Mouse (Mus musculus) ES-E14 (cell line): Measurements from ENCODE around the gene Cdk1. TPM values are rescaled to one million over a fixed set of nuclear protein-coding genes. Genes with fewer than 3 reads are reported as not detected.
"Not testable (repeated sequence)": the region's sequence is repeated elsewhere in the genome, so short reads cannot be mapped to it uniquely, and the experiment has no call there.

ENCODE experiments used
- DNase-seq: peaks from one replicate; pipeline ENCODE4 v3.0.0-alpha.2; 2013; ENCODE audit warnings: low read depth, low spot score
- H3K27ac ChIP-seq: 2 replicates; pipeline ENCODE4 v1.5.1; 2012; ENCODE audit warnings: low read depth, mild to moderate bottlenecking, low read length, moderate library complexity, mixed read lengths; ENCODE audit not compliant: poor library complexity, insufficient read depth, severe bottlenecking
- H3K36me3 ChIP-seq: 2 replicates; pipeline ENCODE4 v1.6.1; 2012; ENCODE audit warnings: mild to moderate bottlenecking, low read length, moderate library complexity, mixed read lengths; ENCODE audit not compliant: control insufficient read depth, poor library complexity, insufficient read depth, severe bottlenecking
- H3K4me1 ChIP-seq, 2 experiments: fragments of 150-350 bp in 1 of 2; sonication (generic) in 1 of 2; 2 replicates each; pipeline ENCODE4 v1.6.1; 2012; ENCODE audit warnings: low read length in 2 of 2, mild to moderate bottlenecking in 1 of 2, mixed read lengths in 1 of 2; ENCODE audit not compliant: control insufficient read depth in 2 of 2, insufficient read depth in 2 of 2, poor library complexity in 1 of 2
- H3K4me3 ChIP-seq, 2 experiments: fragments of 150-350 bp in 1 of 2; sonication (generic) in 1 of 2; 2 replicates each; pipeline ENCODE4 v1.5.1; 2012; ENCODE audit warnings: low read length in 2 of 2, low read depth in 1 of 2, mild to moderate bottlenecking in 1 of 2, mixed read lengths in 1 of 2; ENCODE audit not compliant: insufficient read depth in 1 of 2, poor library complexity in 1 of 2, severe bottlenecking in 1 of 2
- H3K9ac ChIP-seq: 2 replicates; pipeline ENCODE4 v1.6.1; 2012; ENCODE audit warnings: low read depth, mild to moderate bottlenecking, low read length, mixed read lengths; ENCODE audit not compliant: poor library complexity, insufficient read depth, severe bottlenecking
- H3K9me3 ChIP-seq: fragments of 150-350 bp; sonication (generic); 2 replicates; pipeline ENCODE4 v1.6.1; 2012; ENCODE audit warnings: low read depth, mild to moderate bottlenecking, low read length; ENCODE audit not compliant: control insufficient read depth, insufficient read depth
- CHD2 ChIP-seq: IDR thresholded peaks from 2 replicates; pipeline ENCODE4 v1.6.1; 2014; ENCODE audit warnings: mild to moderate bottlenecking, low read depth, low read length, inconsistent platforms
- HCFC1 ChIP-seq: IDR thresholded peaks from 2 replicates; pipeline ENCODE4 v1.6.1; 2012; ENCODE audit warnings: low read length, inconsistent platforms, borderline replicate concordance; ENCODE audit not compliant: insufficient read depth
- MAFK ChIP-seq: IDR thresholded peaks from 2 replicates; pipeline ENCODE4 v1.6.1; 2014; ENCODE audit warnings: mild to moderate bottlenecking, low read depth, low read length, inconsistent platforms; ENCODE audit not compliant: insufficient read depth
- ZC3H11A ChIP-seq: IDR thresholded peaks from 2 replicates; pipeline ENCODE4 v1.6.1; 2012; ENCODE audit warnings: low read depth, mild to moderate bottlenecking, inconsistent platforms, low read length, borderline replicate concordance
- ZNF384 ChIP-seq: IDR thresholded peaks from 2 replicates; pipeline ENCODE4 v1.6.1; 2012; ENCODE audit warnings: low read depth, low read length, inconsistent platforms
- in situ Hi-C, 2 experiments: fragments of 600-800 bp; cut with MboI; formaldehyde crosslinking; loops; one replicate each; pipeline ENCODE4 v1.15.1; 2025; ENCODE audit warnings: low sequenced_read_pairs in 2 of 2, inconsistent platforms in 1 of 2; ENCODE audit not compliant: unreplicated experiment in 2 of 2
- total RNA-seq: library from RNA; depleted of rRNA; stranded (reverse); fragments of 300-350 nt; gene quantifications from 2 replicates; pipeline ENCODE4 v1.2.3, GENCODE M21; 2012

The Cdk1 gene
- total RNA-seq, 1 experiment = 351 TPM

GRCm38 (mm10) chr10:69369321-69369720 lies 16.6 kb upstream of the Cdk1 start:
- TF ChIP-seq HCFC1 (no peak), ZNF384 (no peak), CHD2 (no peak), MAFK (no peak), ZC3H11A (no peak)
- in situ Hi-C loops = no loop called here
- Histone ChIP-seq H3K4me3 (no peak overlapping the region), H3K9me3 (no peaks in the 10 kb centered on the region), H3K27ac (no peak overlapping the region), H3K4me1 (peaks cover 2 to 4% of the 10 kb centered on the region in 2 experiments; a peak in 3 of 4 replicates), H3K9ac (no peak overlapping the region), H3K36me3 (no peaks in the 10 kb centered on the region)
- DNase-seq = no peak

GRCm38 (mm10) chr10:69366877-69367387 lies 14.2 kb upstream of the Cdk1 start:
- Histone ChIP-seq H3K4me1 (peaks cover 2 to 4% of the 10 kb centered on the region in 2 experiments; a peak in 3 of 4 replicates), H3K36me3 (no peaks in the 10 kb centered on the region), H3K9ac (no peak overlapping the region), H3K9me3 (no peaks in the 10 kb centered on the region), H3K4me3 (no peak overlapping the region), H3K27ac (no peak overlapping the region)
- in situ Hi-C loops = no loop called here
- no peak for TF ChIP-seq ZNF384
- DNase-seq = peak; percentile 54

GRCm38 (mm10) chr10:69366208-69366607 lies 13.5 kb upstream of the Cdk1 start:
- in situ Hi-C loops = no loop called here
- Histone ChIP-seq H3K36me3 (no peaks in the 10 kb centered on the region), H3K27ac (no peak overlapping the region), H3K9me3 (no peaks in the 10 kb centered on the region), H3K4me1 (peaks cover 2 to 4% of the 10 kb centered on the region in 2 experiments; a peak in 3 of 4 replicates), H3K4me3 (no peak overlapping the region), H3K9ac (no peak overlapping the region)
- TF ChIP-seq ZNF384 (no peak), MAFK (no peak), CHD2 (no peak), HCFC1 (no peak), ZC3H11A (no peak)
- DNase-seq = no peak

- Histone ChIP-seq H3K27ac (no peak overlapping the region; the same call in 1 of the 2 replicates), H3K9ac (no peak overlapping the region), H3K9me3 (no peaks in the 10 kb centered on the region), H3K4me3 (no peak overlapping the region), H3K36me3 (no peaks in the 10 kb centered on the region), H3K4me1 (peaks cover 0 to 2% of the 10 kb centered on the region in 2 experiments; a peak in 1 of 4 replicates)
- TF ChIP-seq ZNF384 (no peak), MAFK (no peak), HCFC1 (no peak), ZC3H11A (no peak), CHD2 (no peak)
- in situ Hi-C loops = no loop called here
- peak; percentile 47 for DNase-seq
These were observed 6.9 kb upstream of the Cdk1 start for GRCm38 (mm10) chr10:69359666-69360065.

GRCm38 (mm10) chr10:69353086-69353479 lies 345 bp upstream of the Cdk1 start:
- Histone ChIP-seq H3K4me3 (peak overlapping the region; percentile 18 to 22; a peak in 2 of 4 replicates), H3K36me3 (peaks cover 29% of the 10 kb centered on the region), H3K4me1 (peaks cover 0 to 11% of the 10 kb centered on the region in 2 experiments; a peak in 2 of 4 replicates)
- H3K9me3 ChIP-seq, H3K27ac ChIP-seq, DNase-seq, in situ Hi-C loops, H3K9ac ChIP-seq: not testable (repeated sequence)
